Mouse (Mus musculus) embryonic stem cell, embryonic (primary cell): ENCODE data around the gene Spef2.
"Not testable (repeated sequence)": the region's sequence is repeated elsewhere in the genome, so short reads cannot be mapped to it uniquely, and the experiment has no call there.

ENCODE experiments used
- CTCF ChIA-PET, 4 experiments: fragments of 300-600 bp in 2 of 4; fragments of 350-600 bp in 2 of 4; sonication (Branson Sonifier 250); formaldehyde crosslinking; loops; one replicate each; lab custom pipeline; 2022; ENCODE audit warnings: inconsistent platforms in 2 of 4; lab: Charles Lee
- POLR2A ChIA-PET, 4 experiments: fragments of 300-600 bp in 2 of 4; fragments of 350-600 bp in 2 of 4; sonication (Branson Sonifier 250); formaldehyde crosslinking; loops; one replicate each; lab custom pipeline; 2022; ENCODE audit warnings: antibody characterized with exemption in 4 of 4, inconsistent platforms in 1 of 4; lab: Charles Lee

Spef2 gene

GRCm38 (mm10) chr15:9748359-9749102 lies at the start of gene Spef2:
Gene Spef2, minus strand, starts transcription at chr15:9748868.
- ChIA-PET CTCF (interaction anchor here (0.5 to 1.4 kb wide), 7 partner anchors 13 to 680 kb away, joined by 3 to 13 read pairs (median 6); no protein-coding TSS in a partner anchor), POLR2A (interaction anchor here in 1 of 4 experiments (0.6 to 1.0 kb wide), 2 partner anchors 12 kb away, joined by 5 read pairs; no protein-coding TSS in a partner anchor)

- CTCF ChIA-PET, result no interaction called here
- POLR2A ChIA-PET, result no interaction called here
These were observed 45.5 kb upstream of the Spef2 start for GRCm38 (mm10) chr15:9794131-9794530.

GRCm38 (mm10) chr15:9788245-9789030 lies 39.8 kb upstream of the Spef2 start:
- POLR2A ChIA-PET, result interaction anchor here in 1 of 4 experiments (0.6 kb wide), 1 partner anchor 55 kb away, joined by 4 read pairs; no protein-coding TSS in a partner anchor
- CTCF ChIA-PET, result no interaction called here

DNA sequence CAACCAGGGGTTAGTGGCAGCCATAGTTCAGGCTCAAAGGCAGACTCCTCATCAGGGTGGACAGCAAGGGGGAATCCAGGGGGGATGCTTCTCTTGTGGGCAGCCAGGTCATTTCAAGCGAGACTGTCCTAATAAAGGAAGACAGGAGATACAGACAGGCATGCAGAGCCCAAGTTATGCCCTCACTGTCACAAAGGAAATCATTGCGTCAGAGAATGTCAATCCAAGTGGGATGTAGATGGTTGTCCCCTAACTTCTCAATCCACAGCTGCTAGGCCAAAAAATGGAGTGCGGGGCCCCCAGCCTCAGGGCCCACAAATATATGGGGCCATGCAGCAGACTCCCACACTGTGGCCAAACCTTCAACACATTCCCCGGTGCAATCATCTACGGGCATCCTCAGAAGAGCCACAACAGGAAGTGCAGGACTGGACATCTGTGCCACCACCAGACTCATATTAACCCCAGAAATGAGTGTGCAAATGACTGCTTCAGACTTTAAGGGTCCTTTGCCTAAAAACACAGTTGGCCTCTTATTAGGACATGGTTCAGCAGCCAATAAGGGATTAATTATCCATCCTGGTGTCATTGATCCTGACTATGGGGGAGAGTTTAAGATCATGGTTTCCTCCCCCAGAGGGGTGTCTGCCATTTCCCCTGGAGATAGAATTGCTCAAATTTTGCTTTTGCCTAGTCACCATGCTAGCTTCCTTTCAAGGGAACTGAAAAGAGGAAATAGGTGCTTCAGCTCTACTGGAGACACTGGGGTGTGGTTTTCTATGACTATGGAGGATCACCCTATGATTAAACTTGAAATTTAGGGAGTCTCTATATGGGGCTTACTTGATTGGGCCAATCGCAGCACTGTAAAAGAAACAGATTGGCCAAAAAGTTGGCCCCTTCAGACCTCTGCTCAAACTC lies 25.8 kb upstream of the Spef2 start:
- CTCF ChIA-PET, POLR2A ChIA-PET: not testable (repeated sequence)

DNA sequence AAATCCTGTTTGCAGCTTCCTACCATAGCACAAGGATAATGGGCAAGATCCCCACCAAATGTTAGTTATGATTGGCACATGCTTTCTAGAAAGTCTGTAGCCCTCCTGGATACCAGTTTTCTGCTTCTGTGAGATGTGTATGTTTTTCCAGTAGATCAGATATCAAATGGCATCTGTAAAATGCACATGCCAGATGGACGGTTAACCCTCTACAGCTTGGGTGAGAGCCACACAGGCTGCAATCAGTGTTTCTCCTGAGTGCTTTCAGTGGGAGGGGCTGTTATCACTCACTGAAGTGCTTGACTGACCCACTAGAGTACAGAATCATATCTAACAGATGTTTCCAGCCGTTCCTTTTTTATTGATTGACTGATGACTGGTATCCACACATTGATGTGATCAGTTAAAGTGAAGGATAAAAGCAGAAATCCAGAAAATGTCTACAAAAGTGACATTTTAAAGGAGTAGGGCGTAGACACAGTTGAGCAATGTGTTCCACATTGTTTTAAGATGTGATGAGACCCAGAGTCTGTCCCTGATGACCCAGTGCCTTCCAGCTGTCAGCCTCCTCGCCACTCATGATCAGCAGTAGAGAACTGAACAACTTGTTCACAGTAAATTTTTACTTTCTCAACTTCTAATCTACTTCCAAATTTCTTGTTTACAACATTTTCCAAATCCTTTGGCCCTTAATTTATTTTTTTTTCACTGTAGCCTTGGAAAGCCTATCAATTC lies 19.7 kb upstream of the Spef2 start:
- POLR2A ChIA-PET, result no interaction called here
- CTCF ChIA-PET, result no interaction called here

GRCm38 (mm10) chr15:9767034-9767433 lies 18.4 kb upstream of the Spef2 start:
- CTCF ChIA-PET, result no interaction called here
- POLR2A ChIA-PET, result no interaction called here

GRCm38 (mm10) chr15:9750966-9751365 lies 2.3 kb upstream of the Spef2 start:
- POLR2A ChIA-PET, result interaction anchor here in 1 of 4 experiments (0.6 kb wide), 1 partner anchor 630 kb away, joined by 3 read pairs; no protein-coding TSS in a partner anchor
- CTCF ChIA-PET, result no interaction called here

DNA sequence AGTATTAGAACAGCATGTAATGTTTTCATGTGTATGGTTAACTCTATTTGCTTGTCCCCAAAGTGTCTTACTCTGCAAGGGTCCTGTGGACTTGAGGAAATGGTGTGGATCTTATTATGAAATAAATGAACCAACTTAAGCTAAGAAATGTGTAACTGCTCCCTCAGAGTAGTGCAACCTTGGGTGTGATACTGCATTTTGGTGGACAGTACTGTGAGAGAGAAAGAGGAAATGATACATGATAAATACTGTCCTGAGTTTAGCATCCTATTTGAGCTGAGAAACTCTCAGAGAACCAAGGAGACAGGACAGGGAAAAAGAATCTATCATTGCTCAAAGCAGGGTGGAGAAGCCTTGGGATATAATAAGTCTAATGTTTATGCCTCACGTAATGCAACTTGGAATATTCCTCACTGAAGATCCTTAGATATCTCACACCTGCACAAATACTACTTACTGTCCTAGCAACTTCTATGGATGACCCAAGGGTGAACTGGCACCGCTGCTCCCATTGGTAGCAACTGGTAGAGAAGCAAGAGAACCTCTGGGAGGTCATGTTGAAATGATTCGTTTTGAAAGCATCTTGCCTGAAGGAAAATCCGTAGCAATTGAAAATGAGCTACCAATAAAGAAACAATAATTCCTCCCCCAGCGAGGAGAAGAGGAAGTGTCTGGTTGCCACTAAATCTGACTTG lies 1.1 kb downstream of the Spef2 start:
- POLR2A ChIA-PET, result interaction anchor here in 1 of 4 experiments (1.0 kb wide), 1 partner anchor 11 kb away, joined by 5 read pairs; no protein-coding TSS in a partner anchor
- CTCF ChIA-PET, result interaction anchor here in 1 of 4 experiments (1.4 kb wide), 1 partner anchor 627 kb away, joined by 4 read pairs; no protein-coding TSS in a partner anchor

- ChIA-PET POLR2A (no interaction called here), CTCF (no interaction called here)
These were observed 6.5 kb downstream of the Spef2 start for GRCm38 (mm10) chr15:9742172-9742571.

DNA sequence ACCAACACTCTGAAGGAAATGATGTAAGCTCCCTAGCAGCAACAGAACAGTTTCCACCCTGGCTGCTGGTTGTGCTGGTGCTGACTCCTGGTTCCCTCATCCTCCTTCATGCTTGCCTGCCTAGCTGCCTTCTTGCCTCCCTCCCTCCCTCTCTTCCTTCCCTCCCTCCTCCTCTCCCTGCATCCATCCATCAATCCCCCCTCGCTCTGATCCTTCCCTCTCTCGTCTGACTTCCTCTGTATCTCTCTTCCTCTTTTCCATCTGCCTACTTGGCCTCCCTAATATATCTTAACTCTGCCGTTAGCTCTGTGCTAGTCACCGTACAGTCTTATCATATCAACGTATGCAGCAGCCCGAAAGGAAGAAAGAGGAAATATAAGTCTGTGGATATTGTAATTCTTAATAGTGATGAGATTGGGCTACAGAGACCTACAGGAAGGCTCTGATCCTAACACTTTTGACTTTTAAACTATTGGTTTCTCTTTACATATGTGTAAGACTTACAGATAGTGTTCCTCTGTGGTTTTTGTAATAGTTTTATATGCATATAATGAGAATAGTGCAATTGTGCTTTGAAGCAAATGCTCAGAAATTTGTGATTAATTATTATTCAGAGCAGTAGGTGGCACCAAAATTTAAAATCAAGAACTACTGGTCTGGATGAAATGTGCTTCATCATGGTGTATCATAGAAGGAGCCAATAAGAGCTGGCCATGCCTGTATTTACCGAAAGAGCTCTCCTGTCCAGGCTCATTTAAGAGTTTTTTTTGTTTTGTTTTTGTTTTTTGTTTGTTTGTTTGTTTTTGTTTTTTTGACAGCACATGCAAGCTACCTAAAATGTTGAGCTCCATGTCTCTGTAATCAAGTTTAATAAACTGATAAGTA lies 33.9 kb downstream of the Spef2 start:
- ChIA-PET POLR2A (interaction anchor here in 1 of 4 experiments (0.6 kb wide), 2 partner anchors 58 to 642 kb away, joined by 3 read pairs; no protein-coding TSS in a partner anchor), CTCF (no interaction called here)

DNA sequence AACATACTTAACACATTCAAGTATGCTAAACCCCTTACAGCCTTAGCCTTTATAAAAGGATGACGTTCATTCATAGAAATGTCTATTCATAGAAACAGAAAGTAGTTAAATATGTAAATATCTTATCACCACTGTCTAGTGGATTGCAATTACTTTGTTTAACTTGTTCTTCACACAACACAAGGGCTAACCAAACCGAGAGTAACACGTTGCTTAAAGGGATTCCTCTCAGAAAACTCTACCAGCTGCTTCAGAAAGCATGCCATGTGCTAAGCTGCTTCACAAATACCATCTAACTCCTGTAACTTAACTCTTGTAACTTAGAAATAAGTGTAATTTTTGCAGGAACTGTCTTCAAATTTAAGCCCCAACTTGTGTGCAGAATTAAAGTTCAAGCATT lies 35.0 kb downstream of the Spef2 start:
- ChIA-PET POLR2A (interaction anchor here in 1 of 4 experiments (0.6 kb wide), 1 partner anchor 59 kb away, joined by 3 read pairs; no protein-coding TSS in a partner anchor), CTCF (no interaction called here)

DNA sequence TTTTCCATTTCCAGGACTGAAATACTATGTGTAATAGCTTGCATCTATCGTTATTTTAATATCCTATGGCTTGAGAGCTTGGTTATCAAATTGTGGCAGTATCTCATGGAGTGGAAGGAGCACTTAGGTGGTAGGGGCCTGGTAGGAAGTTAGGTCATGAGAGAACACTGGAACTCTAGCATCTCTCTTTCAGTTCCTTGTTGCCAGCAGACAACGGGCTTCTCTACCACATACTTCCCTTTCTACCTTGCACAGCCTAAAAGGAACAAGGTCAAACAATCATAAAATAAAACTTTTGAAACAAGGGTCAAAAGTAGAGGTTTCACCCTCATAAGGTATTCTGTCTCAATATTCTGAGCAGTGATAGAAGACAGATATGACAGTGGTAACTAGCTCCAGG lies 38.3 kb downstream of the Spef2 start:
- ChIA-PET CTCF (no interaction called here), POLR2A (no interaction called here)

DNA sequence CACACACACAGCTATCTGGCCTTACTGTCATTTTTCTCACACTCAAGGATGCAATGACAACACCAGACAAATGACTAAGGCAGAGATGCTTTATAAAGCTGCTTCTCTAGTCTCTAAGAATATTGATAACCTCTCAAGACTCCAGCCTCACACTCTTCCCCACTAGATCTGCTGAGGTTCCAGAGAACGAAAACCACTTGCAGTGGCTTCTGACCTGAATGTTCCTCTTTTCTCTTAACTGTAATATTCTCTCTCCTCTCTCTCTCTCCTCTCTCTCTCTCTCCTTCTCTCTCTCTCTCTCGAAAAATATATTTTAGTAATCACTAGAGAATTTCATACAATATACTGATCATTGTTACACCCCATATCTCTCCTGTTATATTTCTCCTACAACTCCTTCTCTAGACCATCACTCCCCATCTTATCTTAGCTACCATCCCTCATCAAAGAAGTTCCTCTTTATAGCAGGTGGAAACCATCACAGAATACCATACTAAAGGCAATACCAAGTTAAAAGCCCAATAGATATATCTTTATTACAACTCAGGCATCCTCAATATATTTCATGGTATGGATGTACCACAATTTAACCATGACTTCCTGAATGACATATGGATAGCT lies 42.7 kb downstream of the Spef2 start:
- CTCF ChIA-PET, result interaction anchor here in 1 of 4 experiments (0.7 kb wide), 1 partner anchor 435 kb away, joined by 3 read pairs; no protein-coding TSS in a partner anchor

DNA sequence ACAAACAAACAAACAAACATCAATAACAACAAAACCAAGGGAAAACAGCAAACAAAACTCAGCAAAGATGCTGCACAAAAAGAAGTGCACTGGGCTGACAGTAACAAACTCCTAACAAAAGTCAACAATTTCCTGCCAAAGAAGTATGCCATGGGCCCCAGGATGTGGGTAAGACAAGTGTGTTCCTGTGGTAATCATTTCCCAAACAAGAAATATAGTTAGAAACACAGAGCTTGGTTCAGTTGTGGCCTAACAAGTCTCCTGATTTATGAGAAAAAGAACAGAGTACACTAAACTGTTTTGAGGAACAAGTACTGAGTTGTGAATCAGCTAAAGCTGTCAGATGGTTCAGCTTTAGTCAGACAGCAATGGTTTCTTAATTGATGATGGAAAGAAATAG lies 46.8 kb downstream of the Spef2 start:
- CTCF ChIA-PET, result interaction anchor here in 1 of 4 experiments (0.6 kb wide), 1 partner anchor 15 kb away, joined by 4 read pairs; no protein-coding TSS in a partner anchor
- POLR2A ChIA-PET, result no interaction called here

More for the DNA sequence above, 42.7 kb downstream of the Spef2 start:
- POLR2A ChIA-PET, result no interaction called here

GRCm38 (mm10) chr15:9691721-9692120 lies 56.9 kb downstream of the Spef2 start:
- ChIA-PET CTCF (no interaction called here), POLR2A (no interaction called here)

GRCm38 (mm10) chr15:9690845-9691244 lies 57.8 kb downstream of the Spef2 start:
- ChIA-PET POLR2A (interaction anchor here in 1 of 4 experiments (0.6 kb wide), 1 partner anchor 19 kb away, joined by 3 read pairs; no protein-coding TSS in a partner anchor), CTCF (no interaction called here)
